Mouse (Mus musculus) R1 (cell line): ENCODE measurements at regions not wholly inside any gene's neighbourhood (a gene's known extent, or its start where the extent isn't known, plus 50 kb on each side); places are given as distances from the start of the nearest gene placed in this dataset.
A peak's percentile ranks its signal among the peaks of the same experiment; 100 is the strongest.

Source experiments
- DNase-seq: peaks from one replicate; pipeline ENCODE4 v3.0.0-alpha.2; 2018; ENCODE audit warnings: low read depth, low spot score

- no peak for DNase-seq
Measured at GRCm38 (mm10) chr15:97504325-97504724, 201.3 kb downstream of the Rpap3 start.

GRCm38 (mm10) chr15:97502056-97502455 lies 203.6 kb downstream of the Rpap3 start:
- no peak for DNase-seq

- DNase-seq = no peak
Measured at GRCm38 (mm10) chr15:97501420-97501819, 204.2 kb downstream of the Rpap3 start.

- DNase-seq = no peak
Measured at GRCm38 (mm10) chr15:97499821-97500385, 205.7 kb downstream of the Rpap3 start.

GRCm38 (mm10) chr15:97499240-97499639 lies 206.4 kb downstream of the Rpap3 start:
- no peak for DNase-seq

GRCm38 (mm10) chr15:97498375-97498774 lies 207.2 kb downstream of the Rpap3 start:
- peak; percentile 39 for DNase-seq

- DNase-seq = peak; percentile 23
Measured at GRCm38 (mm10) chr15:97496026-97496425, 209.6 kb downstream of the Rpap3 start.

- no peak for DNase-seq
Measured at GRCm38 (mm10) chr15:97493340-97493739, 212.3 kb downstream of the Rpap3 start.

- peak; percentile 79 for DNase-seq
Measured at GRCm38 (mm10) chr15:97491796-97492195, 213.8 kb downstream of the Rpap3 start.

GRCm38 (mm10) chr15:97487425-97487824 lies 218.2 kb downstream of the Rpap3 start:
- no peak for DNase-seq

- DNase-seq = no peak
Measured at GRCm38 (mm10) chr15:97471986-97472779, 225.1 kb upstream of the Amigo2 start.

GRCm38 (mm10) chr15:97471476-97471875 lies 224.4 kb upstream of the Amigo2 start:
- DNase-seq = peak; percentile 70

- peak; percentile 46 for DNase-seq
Measured at GRCm38 (mm10) chr15:97469684-97470344, 222.7 kb upstream of the Amigo2 start.

GRCm38 (mm10) chr15:97468732-97469683 lies 221.9 kb upstream of the Amigo2 start:
- no peak for DNase-seq

GRCm38 (mm10) chr15:97467781-97468485 lies 220.8 kb upstream of the Amigo2 start:
- no peak for DNase-seq

GRCm38 (mm10) chr15:97466906-97467465 lies 219.9 kb upstream of the Amigo2 start:
- DNase-seq = peak; percentile 26

- DNase-seq = peak; percentile 73
Measured at GRCm38 (mm10) chr15:97466110-97466509, 219.0 kb upstream of the Amigo2 start.

GRCm38 (mm10) chr15:97465366-97465765 lies 218.3 kb upstream of the Amigo2 start:
- DNase-seq = no peak

GRCm38 (mm10) chr15:97464737-97465136 lies 217.7 kb upstream of the Amigo2 start:
- no peak for DNase-seq

- no peak for DNase-seq
Measured at GRCm38 (mm10) chr15:97462587-97462986, 215.5 kb upstream of the Amigo2 start.

GRCm38 (mm10) chr15:97462006-97462405 lies 214.9 kb upstream of the Amigo2 start:
- DNase-seq = no peak
